Mouse (Mus musculus): ENCODE data around the gene Smoc2.

The Smoc2 gene

GRCm38 (mm10) chr17:14414511-14414910 lies 135.2 kb downstream of the Smoc2 start:
- no peak for DNase-seq (ENCODE audit: low spot score)

GRCm38 (mm10) chr17:14420460-14421046 lies 141.2 kb downstream of the Smoc2 start:
- no peak for DNase-seq (ENCODE audit: low spot score)

- DNase-seq (ENCODE audit: low spot score), result no peak
Observed at GRCm38 (mm10) chr17:14426481-14426880, 147.2 kb downstream of the Smoc2 start.

GRCm38 (mm10) chr17:14434717-14435116 lies 155.4 kb downstream of the Smoc2 start:
- no peak for DNase-seq (ENCODE audit: low spot score)

- no peak for DNase-seq (ENCODE audit: low spot score)
Observed at GRCm38 (mm10) chr17:14445611-14446010, 166.3 kb downstream of the Smoc2 start.

- DNase-seq (ENCODE audit: low spot score), result no peak
Observed at GRCm38 (mm10) chr17:14447275-14447674, 168.0 kb downstream of the Smoc2 start.

Data from embryo, embryonic 10 days (tissue).